Mouse (Mus musculus): ENCODE results near the gene Spdef.

DNA sequence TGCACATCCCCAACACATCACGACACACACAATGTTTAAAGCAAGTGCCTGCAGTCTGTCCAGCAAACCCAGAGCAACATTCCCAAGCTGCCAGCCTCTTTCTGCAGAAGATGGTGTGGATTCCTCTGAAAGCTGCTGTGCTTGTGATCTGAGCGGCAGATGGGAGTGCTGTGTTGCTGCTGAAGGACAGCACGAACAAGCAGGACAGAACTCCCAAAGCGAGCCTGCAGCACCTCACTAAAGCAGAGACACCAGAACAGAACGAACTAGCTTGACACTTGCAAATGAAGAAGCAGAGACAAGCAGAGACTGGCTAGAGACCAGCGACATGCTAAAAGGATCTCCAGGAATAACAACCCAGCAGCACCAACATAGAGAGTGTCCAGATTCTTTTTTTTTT is 42.9 kb upstream of the Spdef start:
- TF ChIP-seq CTCF (IDR thresholded peaks at IDR 0.05; ENCODE audit: low read depth), result no peak
- no peak for TF ChIP-seq EP300 (optimal IDR thresholded peaks at IDR 0.05)

Data from stomach, postnatal 0 days (tissue).